In genomic region chr1:125759972-125760695, GRCm38 (mm10) we compare ENCODE assay signal across 8 mouse cellular contexts.
DNase-seq lines count a peak whose midpoint lies in the region; ATAC-seq and TF ChIP-seq lines count a peak whose summit lies in the region.

No protein-coding gene starts in this region.

- 0 out of 2 replicates have a peak, but pooled peaks cover 2% of the 10 kb centered on the region for H3K9me3 ChIP-seq in hindbrain, postnatal 0 days (ENCODE audit: low read length)
- no peaks in the 10 kb centered on the region for H3K9me3 ChIP-seq in midbrain, embryonic 15.5 days

- WGBS in hindbrain, postnatal 0 days = 33% methylated on average over 15 of the region's 15 CpGs
- 73% methylated on average over 15 of the region's 15 CpGs for WGBS in midbrain, embryonic 15.5 days

- no peaks in the 10 kb centered on the region for H3K4me1 ChIP-seq in hindbrain, postnatal 0 days (ENCODE audit: insufficient read depth, low read length)
- 0 out of 2 replicates have a peak, but pooled peaks cover 7% of the 10 kb centered on the region for H3K4me1 ChIP-seq in midbrain, embryonic 15.5 days

- H3K9ac ChIP-seq in hindbrain, postnatal 0 days (replicated peaks; ENCODE audit: low read length) = no peak overlapping the region
- no peak overlapping the region for H3K9ac ChIP-seq in midbrain, embryonic 15.5 days

- H3K27me3 ChIP-seq in hindbrain, postnatal 0 days (ENCODE audit: insufficient read depth, low read length) = no peaks in the 10 kb centered on the region
- H3K27me3 ChIP-seq in midbrain, embryonic 15.5 days (replicated peaks) = no peaks in the 10 kb centered on the region

- TF ChIP-seq CTCF in layer of hippocampus, adult 2 months (conservative IDR thresholded peaks at IDR 0.05) = no peak
- TF ChIP-seq CTCF in hindbrain, postnatal 0 days (IDR thresholded peaks at IDR 0.05; ENCODE audit: low read depth) = no peak

- H3K36me3 ChIP-seq in hindbrain, postnatal 0 days (ENCODE audit: insufficient read depth, low read length) = no peaks in the 10 kb centered on the region
- no peaks in the 10 kb centered on the region for H3K36me3 ChIP-seq in midbrain, embryonic 15.5 days (replicated peaks)

- no peak overlapping the region; the same call in 1 of the 2 replicates for H3K4me2 ChIP-seq in hindbrain, postnatal 0 days (ENCODE audit: low read depth, low read length)
- H3K4me2 ChIP-seq in midbrain, embryonic 15.5 days = no peak overlapping the region

- no peak for DNase-seq in layer of hippocampus, adult 2 months (ENCODE audit: low spot score in 2 of 2)
- no peak for DNase-seq in layer of hippocampus, adult 9-11 months
- DNase-seq in adrenal gland, postnatal 14 days = peak; percentile 57
- DNase-seq in gastrocnemius, adult 18-20 months (ENCODE audit: low spot score) = peak; percentile 5
- peak; percentile 71 for DNase-seq in hindbrain, postnatal 0 days (ENCODE audit: low spot score)
- DNase-seq in natural killer cell, adult 2 months (ENCODE audit: low spot score in 2 of 2) = no peak
- DNase-seq in thymus, postnatal 10 days (ENCODE audit: low spot score in 2 of 2) = no peak

- H3K4me3 ChIP-seq in layer of hippocampus, adult 2 months = peak overlapping the region; percentile 4; the same call in 1 of the 2 replicates
- H3K4me3 ChIP-seq in hindbrain, postnatal 0 days (ENCODE audit: low read length) = no peak overlapping the region
- H3K4me3 ChIP-seq in midbrain, embryonic 15.5 days = no peak overlapping the region

- peak overlapping the region; percentile 7 for H3K27ac ChIP-seq in layer of hippocampus, adult 2 months
- H3K27ac ChIP-seq in hindbrain, postnatal 0 days = peak overlapping the region; percentile 1; the same call in 1 of the 2 replicates
- H3K27ac ChIP-seq in midbrain, embryonic 15.5 days = no peak overlapping the region

- peak; percentile 79 for ATAC-seq in hindbrain, postnatal 0 days
- ATAC-seq in midbrain, embryonic 15.5 days (replicated peaks) = peak; percentile 48; the same call in 1 of the 2 replicates

Comparison
In these comparisons a context has a peak if more than half of its experiments do, and no peak if none do; other contexts are left out.
1. DNase-seq: peak in adrenal gland, postnatal 14 days (single experiment), gastrocnemius, adult 18-20 months (single experiment) and hindbrain, postnatal 0 days (single experiment); none in layer of hippocampus, adult 2 months (0 of 2), layer of hippocampus, adult 9-11 months (single experiment), natural killer cell, adult 2 months (0 of 2) and thymus, postnatal 10 days (0 of 2).